In the genomic region with DNA sequence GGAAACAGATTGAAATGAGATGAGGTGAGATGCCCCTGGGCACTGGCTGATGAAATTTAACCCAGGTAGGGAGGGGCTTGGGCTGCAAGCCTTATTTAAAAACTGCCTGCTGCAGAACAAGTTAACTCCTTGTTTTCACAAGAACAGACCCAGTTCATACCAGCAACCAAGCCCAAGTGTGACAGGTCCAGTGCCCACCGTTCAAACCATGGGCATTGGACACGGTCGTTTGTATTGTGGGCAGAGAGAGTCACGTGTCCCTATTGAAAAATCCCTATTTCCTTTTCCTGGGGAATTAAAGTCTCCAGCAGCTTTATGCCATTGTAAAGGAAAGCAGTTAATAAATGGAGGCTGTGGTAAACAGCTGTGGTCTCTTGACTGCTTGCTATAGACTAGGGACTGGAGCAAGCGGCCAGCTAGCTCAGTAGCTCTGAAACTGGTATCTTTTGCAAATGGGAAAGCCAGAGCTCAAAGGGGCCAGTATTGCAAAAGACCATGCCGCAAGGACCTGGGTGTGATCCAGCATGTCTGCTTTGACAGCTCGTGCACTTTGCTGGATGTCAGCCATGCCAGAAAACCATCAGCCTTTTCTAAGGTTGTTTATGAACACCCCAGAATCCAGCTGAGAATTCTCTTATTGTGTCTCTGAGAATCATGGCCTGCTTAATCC, we compare ENCODE assay signal across 8 mouse cellular contexts.
DNase-seq lines count a peak whose midpoint lies in the region; ATAC-seq lines count a peak whose summit lies in the region.

No protein-coding gene starts in this region.

- peak; percentile 63 to 71 for DNase-seq in adrenal gland, postnatal 36 days
- peak; percentile 43 to 50 for DNase-seq in heart, postnatal 10 days
- no peak for DNase-seq in urinary bladder, postnatal 25 days (ENCODE audit: low spot score)
- DNase-seq in thymus, adult 18-20 months: no peak

- H3K36me3 ChIP-seq in intestine, embryonic 16.5 days (ENCODE audit: control insufficient read depth, insufficient read depth, low read length): no peaks in the 10 kb centered on the region
- no peaks in the 10 kb centered on the region for H3K36me3 ChIP-seq in intestine, embryonic 15.5 days
- no peaks in the 10 kb centered on the region for H3K36me3 ChIP-seq in lung, embryonic 15.5 days

- 0 out of 2 replicates have a peak overlapping the region, but pooled peaks have one; percentile 21 for H3K27ac ChIP-seq in intestine, embryonic 16.5 days (ENCODE audit: low read length)
- no peak overlapping the region for H3K27ac ChIP-seq in intestine, embryonic 15.5 days
- H3K27ac ChIP-seq in lung, embryonic 15.5 days: peak overlapping the region; percentile 77

- peaks cover 36% of the 10 kb centered on the region for H3K4me1 ChIP-seq in intestine, embryonic 16.5 days (ENCODE audit: control insufficient read depth, insufficient read depth, low read length)
- H3K4me1 ChIP-seq in intestine, embryonic 15.5 days (replicated peaks): peaks cover 31% of the 10 kb centered on the region
- peaks cover 55% of the 10 kb centered on the region for H3K4me1 ChIP-seq in lung, embryonic 15.5 days

- H3K4me3 ChIP-seq in intestine, embryonic 16.5 days (ENCODE audit: low read length): no peak overlapping the region
- no peak overlapping the region for H3K4me3 ChIP-seq in intestine, embryonic 15.5 days (replicated peaks)
- H3K4me3 ChIP-seq in lung, embryonic 15.5 days: no peak overlapping the region

- no peak overlapping the region for H3K4me2 ChIP-seq in intestine, embryonic 16.5 days (ENCODE audit: low read depth, low read length)
- no peak overlapping the region for H3K4me2 ChIP-seq in intestine, embryonic 15.5 days (replicated peaks)
- H3K4me2 ChIP-seq in lung, embryonic 15.5 days: peak overlapping the region; percentile 17

- H3K9me3 ChIP-seq in intestine, embryonic 16.5 days (ENCODE audit: control insufficient read depth, low read length): 0 out of 2 replicates have a peak, but pooled peaks cover 4% of the 10 kb centered on the region
- H3K9me3 ChIP-seq in intestine, embryonic 15.5 days: no peaks in the 10 kb centered on the region
- no peaks in the 10 kb centered on the region for H3K9me3 ChIP-seq in lung, embryonic 15.5 days

- H3K9ac ChIP-seq in intestine, embryonic 16.5 days (ENCODE audit: low read depth, low read length): no peak overlapping the region
- H3K9ac ChIP-seq in intestine, embryonic 15.5 days: no peak overlapping the region
- H3K9ac ChIP-seq in lung, embryonic 15.5 days: no peak overlapping the region

- no peaks in the 10 kb centered on the region for H3K27me3 ChIP-seq in intestine, embryonic 16.5 days (replicated peaks; ENCODE audit: control insufficient read depth, insufficient read depth, low read length)
- H3K27me3 ChIP-seq in intestine, embryonic 15.5 days (replicated peaks): no peaks in the 10 kb centered on the region
- no peaks in the 10 kb centered on the region for H3K27me3 ChIP-seq in lung, embryonic 15.5 days

- 54% methylated on average over 7 of the region's 7 CpGs for WGBS in intestine, embryonic 16.5 days
- WGBS in intestine, embryonic 15.5 days: 50% methylated on average over 7 of the region's 7 CpGs
- 28% methylated on average over 7 of the region's 7 CpGs for WGBS in lung, embryonic 15.5 days

- no peak for ATAC-seq in intestine, embryonic 16.5 days
- no peak for ATAC-seq in intestine, embryonic 15.5 days
- peak; percentile 76; the same call in 1 of the 2 replicates for ATAC-seq in lung, embryonic 15.5 days (ENCODE audit: borderline replicate concordance, extremely low read depth, low FRiP score, low TSS enrichment)
- no peak for ATAC-seq in monocyte, adult 5-6 weeks (replicated peaks; ENCODE audit: insufficient number of reproducible peaks, low FRiP score, low TSS enrichment, poor library complexity, severe bottlenecking)

- intact Hi-C loops in heart, postnatal 10 days (cut with DNase I): no loop called here

Comparison
In these comparisons a context has a peak if more than half of its experiments do, and no peak if none do; other contexts are left out.
1. DNase-seq: peak in adrenal gland, postnatal 36 days (2 of 2) and heart, postnatal 10 days (2 of 2); none in urinary bladder, postnatal 25 days (single experiment) and thymus, adult 18-20 months (0 of 2).